Mouse (Mus musculus): ENCODE data around the gene Trmt2a.
A peak's percentile ranks its signal among the peaks of the same experiment; 100 is the strongest.

Trmt2a gene

GRCm38 (mm10) chr16:18231451-18231850 lies 17.0 kb upstream of the Trmt2a start:
- DNase-seq (ENCODE audit: low spot score), result no peak

GRCm38 (mm10) chr16:18233451-18233850 lies 15.0 kb upstream of the Trmt2a start:
- DNase-seq (ENCODE audit: low spot score), result no peak

GRCm38 (mm10) chr16:18233919-18234670 lies 14.4 kb upstream of the Trmt2a start:
- DNase-seq (ENCODE audit: low spot score), result no peak

GRCm38 (mm10) chr16:18234671-18235388 lies 13.6 kb upstream of the Trmt2a start, which contains the start of gene Zdhhc8:
Zdhhc8 (minus strand) TSS chr16:18235136.
- no peak for DNase-seq (ENCODE audit: low spot score)

GRCm38 (mm10) chr16:18235389-18236065 lies 13.0 kb upstream of the Trmt2a start:
- DNase-seq (ENCODE audit: low spot score), result no peak

GRCm38 (mm10) chr16:18236676-18237501 lies 11.6 kb upstream of the Trmt2a start:
- no peak for DNase-seq (ENCODE audit: low spot score)

- DNase-seq (ENCODE audit: low spot score), result no peak
These were observed 6.9 kb upstream of the Trmt2a start for GRCm38 (mm10) chr16:18241581-18241980.

- no peak for DNase-seq (ENCODE audit: low spot score)
These were observed 719 bp upstream of the Trmt2a start for GRCm38 (mm10) chr16:18247521-18248399.

- peak; percentile 41 for DNase-seq (ENCODE audit: low spot score)
These were observed 987 bp downstream of the Trmt2a start for GRCm38 (mm10) chr16:18249364-18249967.

GRCm38 (mm10) chr16:18250231-18250630 lies 1.8 kb downstream of the Trmt2a start:
- no peak for DNase-seq (ENCODE audit: low spot score)

- no peak for DNase-seq (ENCODE audit: low spot score)
These were observed 2.6 kb downstream of the Trmt2a start for GRCm38 (mm10) chr16:18250828-18251790.

- DNase-seq (ENCODE audit: low spot score), result no peak
These were observed 4.3 kb downstream of the Trmt2a start for GRCm38 (mm10) chr16:18252736-18253135.

- DNase-seq (ENCODE audit: low spot score), result no peak
These were observed 5.4 kb downstream of the Trmt2a start for GRCm38 (mm10) chr16:18253866-18254265.

- DNase-seq (ENCODE audit: low spot score), result no peak
These were observed 9.7 kb downstream of the Trmt2a start, which contains the start of gene Gm49776 for GRCm38 (mm10) chr16:18258221-18258620. Gm49776 (minus strand) TSS chr16:18258321.

- DNase-seq (ENCODE audit: low spot score), result no peak
These were observed 16.5 kb downstream of the Trmt2a start for GRCm38 (mm10) chr16:18265024-18265423.

GRCm38 (mm10) chr16:18268182-18268581 lies 19.7 kb downstream of the Trmt2a start:
- DNase-seq (ENCODE audit: low spot score), result no peak

- no peak for DNase-seq (ENCODE audit: low spot score)
These were observed 26.7 kb downstream of the Trmt2a start for GRCm38 (mm10) chr16:18275166-18275565.

GRCm38 (mm10) chr16:18288166-18288565 lies 39.7 kb downstream of the Trmt2a start:
- DNase-seq (ENCODE audit: low spot score), result no peak

GRCm38 (mm10) chr16:18288581-18289061 lies 40.1 kb downstream of the Trmt2a start:
- DNase-seq (ENCODE audit: low spot score), result no peak

All from spleen, adult 12 weeks (tissue).